Mouse (Mus musculus) natural killer cell, adult 2 months (primary cell): ENCODE measurements around the gene Ada.
"Not testable (repeated sequence)": the region's sequence is repeated elsewhere in the genome, so short reads cannot be mapped to it uniquely, and the experiment has no call there.

ENCODE experiments used
- DNase-seq, 2 experiments: peaks; one replicate each; pipeline ENCODE4 v3.0.0; 2022; ENCODE audit warnings: low spot score in 2 of 2

The Ada gene

GRCm38 (mm10) chr2:163697764-163698480 is 52.1 kb downstream of the Ada start:
- DNase-seq = no peak

- DNase-seq = no peak
These were observed 53.3 kb downstream of the Ada start for GRCm38 (mm10) chr2:163696763-163697162.

- no peak for DNase-seq
These were observed 56.2 kb downstream of the Ada start for GRCm38 (mm10) chr2:163693716-163694314.

DNA sequence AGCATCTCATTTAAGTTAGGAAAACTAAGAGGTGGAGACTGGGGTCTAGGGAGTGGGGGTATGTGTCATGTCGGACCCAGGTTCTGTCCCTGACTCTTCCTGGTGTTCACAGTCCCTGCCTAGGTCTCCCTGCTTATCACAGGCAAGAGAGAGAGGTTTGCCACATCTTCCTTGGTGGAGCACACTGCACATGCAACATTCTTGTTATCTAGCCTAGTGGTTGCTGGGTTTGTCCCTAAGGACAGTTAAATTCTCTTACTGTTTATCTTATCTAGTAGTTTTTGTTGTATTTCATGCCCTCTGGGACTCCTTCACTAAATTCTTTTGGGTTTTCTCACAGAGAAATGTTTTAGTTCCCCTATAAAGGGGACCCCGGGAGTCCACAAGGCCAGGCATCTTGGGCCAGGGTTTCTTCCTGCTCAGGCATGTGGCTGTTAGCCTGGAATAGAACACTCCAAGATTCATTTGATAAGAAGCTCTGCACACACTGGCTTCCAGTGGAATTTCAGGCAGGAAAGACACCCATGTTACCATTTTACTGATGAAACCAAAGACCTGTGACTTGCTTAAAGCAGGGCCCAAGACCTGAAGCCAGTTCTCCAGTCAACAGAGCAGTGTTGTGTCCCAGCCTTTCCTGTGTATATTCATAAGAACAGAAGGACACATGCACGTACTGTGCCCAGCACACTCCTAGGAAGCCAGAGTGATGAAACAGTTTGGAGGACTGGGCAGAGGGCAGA is 57.0 kb downstream of the Ada start:
- DNase-seq = no peak

DNA sequence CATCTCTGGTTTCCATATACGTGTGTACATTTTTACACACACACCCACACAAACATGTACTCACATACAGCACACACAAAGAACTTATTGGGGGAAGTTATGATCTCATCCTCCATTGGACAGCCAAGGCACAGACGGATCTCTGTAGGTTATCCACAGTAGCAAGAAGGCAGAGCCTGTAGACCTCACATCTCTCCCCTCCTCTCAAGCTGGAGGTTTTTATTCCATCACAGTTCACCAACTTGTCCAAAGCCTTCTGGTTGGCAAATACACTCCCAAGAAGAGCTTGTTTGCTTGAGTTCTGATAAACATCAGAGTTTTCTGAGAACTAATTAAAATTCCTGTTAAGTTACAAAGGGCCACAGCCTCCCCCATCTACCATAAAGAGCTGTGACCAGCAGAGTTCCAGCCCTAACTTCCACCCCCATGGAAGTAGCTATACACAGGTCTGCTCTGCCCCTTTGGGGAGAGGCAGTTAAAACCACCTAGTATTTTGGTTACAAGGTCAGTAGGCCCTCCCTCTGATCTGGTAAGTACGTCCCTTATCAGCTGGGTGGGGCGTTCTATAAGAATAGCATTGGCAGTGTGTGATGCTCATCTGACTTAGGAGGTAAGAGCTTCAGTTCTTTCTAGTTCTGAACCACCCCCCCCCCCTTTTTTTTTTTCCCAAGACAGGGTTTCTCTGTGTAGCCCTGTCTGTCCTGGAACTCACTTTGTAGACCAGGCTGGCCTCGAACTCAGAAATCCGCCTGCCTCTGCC is 58.0 kb downstream of the Ada start:
- no peak for DNase-seq

GRCm38 (mm10) chr2:163690409-163691304 is 59.4 kb downstream of the Ada start:
- no peak for DNase-seq

- no peak for DNase-seq
These were observed 60.3 kb downstream of the Ada start for GRCm38 (mm10) chr2:163689771-163690170.

GRCm38 (mm10) chr2:163688377-163688776 is 61.7 kb downstream of the Ada start:
- DNase-seq = not testable (repeated sequence)

GRCm38 (mm10) chr2:163686886-163687285 is 63.2 kb downstream of the Ada start:
- no peak for DNase-seq

GRCm38 (mm10) chr2:163686233-163686632 is 63.8 kb downstream of the Ada start:
- DNase-seq = no peak

- DNase-seq = no peak
These were observed 64.3 kb downstream of the Ada start for GRCm38 (mm10) chr2:163685761-163686200.

DNA sequence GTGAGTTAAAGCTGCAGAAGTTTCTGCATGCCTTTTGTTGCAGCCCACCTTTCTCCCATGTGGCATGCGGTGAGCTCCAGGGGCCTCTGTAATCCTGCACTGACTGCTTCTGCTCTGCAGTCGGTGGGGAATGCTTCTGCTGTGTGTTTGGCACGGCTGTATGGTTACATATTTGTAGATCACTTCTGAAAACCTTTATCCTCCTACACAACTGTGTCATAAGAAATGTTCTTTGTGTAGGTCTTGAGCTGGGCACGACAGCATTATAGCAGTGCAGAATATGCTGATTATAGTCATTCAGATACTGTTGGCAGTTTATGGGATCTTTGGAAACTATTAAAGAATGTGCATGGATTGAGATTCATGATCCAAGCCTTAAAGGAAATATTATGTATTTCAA is 64.8 kb downstream of the Ada start:
- DNase-seq = no peak

- DNase-seq = no peak
These were observed 67.7 kb downstream of the Ada start for GRCm38 (mm10) chr2:163682344-163682743.

GRCm38 (mm10) chr2:163676745-163677144 is 73.3 kb downstream of the Ada start:
- DNase-seq = peak in 1 of 2 experiments; percentile 41
